Mouse (Mus musculus): ENCODE measurements around the gene Dynlrb2. TPM values are rescaled to one million over a fixed set of nuclear protein-coding genes. Genes with fewer than 3 reads are reported as not detected.

Dynlrb2 gene
- 177 TPM for polyA plus RNA-seq (2014; fragmentation: Illumina TruSeq; extraction: RNeasy Lipid Tissue Mini Kit (QIAGEN cat#74804); ENCODE audit: insufficient read depth, low read depth, low replicate concordance)

GRCm38 (mm10) chr8:116504477-116505120 lies at the start of gene Dynlrb2:
Gene Dynlrb2, plus strand, starts transcription at chr8:116504974.

Other genes starting within 250 kb of the Dynlrb2 start
- 1.3 TPM for gene Cdyl2, start 228.0 kb downstream of the Dynlrb2 start, polyA plus RNA-seq (2014; fragmentation: Illumina TruSeq; extraction: RNeasy Lipid Tissue Mini Kit (QIAGEN cat#74804); ENCODE audit: insufficient read depth, low read depth, low replicate concordance)

All from lung, adult 10 weeks (tissue).